Mouse (Mus musculus) intestine, embryonic 15.5 days (tissue): ENCODE measurements around the gene Prickle1. TPM values are rescaled to one million over a fixed set of nuclear protein-coding genes. Genes with fewer than 3 reads are reported as not detected.

Experiments
- ATAC-seq: fragments of 200-750 bp; cut with Nextera tagmentation; 2 replicates; pipeline ENCODE4 v1.8.0; 2017; ENCODE audit warnings: moderate TSS enrichment, moderate library complexity
- H3K27ac ChIP-seq: fragments of 300-500 bp; sonication (generic); 2 replicates; pipeline ENCODE4 v1.5.1; 2015; ENCODE audit warnings: mild to moderate bottlenecking, inconsistent platforms
- H3K27me3 ChIP-seq: fragments of 300-500 bp; sonication (generic); replicated peaks from 2 replicates; pipeline ENCODE4 v1.6.1; 2015; ENCODE audit warnings: inconsistent platforms
- H3K36me3 ChIP-seq: fragments of 300-500 bp; sonication (generic); 2 replicates; pipeline ENCODE4 v1.6.1; 2015; ENCODE audit warnings: inconsistent platforms
- H3K4me1 ChIP-seq: fragments of 300-500 bp; sonication (generic); replicated peaks from 2 replicates; pipeline ENCODE4 v1.6.1; 2015; ENCODE audit warnings: inconsistent platforms
- H3K4me2 ChIP-seq: fragments of 300-500 bp; sonication (generic); replicated peaks from 2 replicates; pipeline ENCODE4 v1.6.1; 2015; ENCODE audit warnings: mild to moderate bottlenecking, inconsistent platforms
- H3K4me3 ChIP-seq: fragments of 300-500 bp; sonication (generic); replicated peaks from 2 replicates; pipeline ENCODE4 v1.5.1; 2015; ENCODE audit warnings: inconsistent platforms
- H3K9ac ChIP-seq: fragments of 300-500 bp; sonication (generic); 2 replicates; pipeline ENCODE4 v1.6.1; 2015; ENCODE audit warnings: inconsistent platforms
- H3K9me3 ChIP-seq: fragments of 300-500 bp; sonication (generic); 2 replicates; pipeline ENCODE4 v1.6.1; 2016; ENCODE audit warnings: inconsistent platforms
- WGBS: fragments of 180-500 bp; shearing (Covaris S2); methylation state at CpG from one replicate; pipeline ENCODE4 v1.1.7; 2015; 5-methylcytosine and 5-hydroxymethylcytosine counted together
- polyA plus RNA-seq: library from polyadenylated mRNA; unstranded; fragments of >200 nt; fragmentation: Nextera tagmentation; extraction: Ambion mirVana; gene quantifications from 2 replicates; pipeline ENCODE4 v1.2.1, GENCODE M21; 2015

Gene Prickle1
- polyA plus RNA-seq, 1 experiment from 2014 or later: 23.7 TPM

GRCm38 (mm10) chr15:93515316-93515715, 80.4 kb downstream of the Prickle1 start:
- Histone ChIP-seq H3K4me3 (no peak overlapping the region), H3K4me1 (peaks cover 26% of the 10 kb centered on the region), H3K27ac (no peak overlapping the region), H3K9me3 (no peaks in the 10 kb centered on the region), H3K36me3 (no peaks in the 10 kb centered on the region), H3K9ac (no peak overlapping the region), H3K27me3 (no peaks in the 10 kb centered on the region), H3K4me2 (no peak overlapping the region)
- ATAC-seq: no peak
- 65% methylated on average over 9 of the region's 9 CpGs for WGBS

GRCm38 (mm10) chr15:93513939-93514341, 81.8 kb downstream of the Prickle1 start:
- peak; percentile 78 for ATAC-seq
- Histone ChIP-seq H3K36me3 (peaks cover 3% of the 10 kb centered on the region), H3K4me3 (no peak overlapping the region), H3K27me3 (no peaks in the 10 kb centered on the region), H3K4me1 (peaks cover 20% of the 10 kb centered on the region), H3K9ac (no peak overlapping the region), H3K4me2 (peak overlapping the region; percentile 46), H3K9me3 (no peaks in the 10 kb centered on the region), H3K27ac (no peak overlapping the region)
- WGBS: 20% methylated on average over 10 of the region's 10 CpGs

- no peak overlapping the region for H3K27ac ChIP-seq
- WGBS: 43% methylated on average over 9 of the region's 9 CpGs
- no peak overlapping the region for H3K4me3 ChIP-seq
- ATAC-seq: no peak
- H3K4me1 ChIP-seq: peaks cover 15% of the 10 kb centered on the region
- no peak overlapping the region for H3K9ac ChIP-seq
- H3K4me2 ChIP-seq: no peak overlapping the region
- H3K36me3 ChIP-seq: peaks cover 12% of the 10 kb centered on the region
- no peaks in the 10 kb centered on the region for H3K9me3 ChIP-seq
- no peaks in the 10 kb centered on the region for H3K27me3 ChIP-seq
Measured at GRCm38 (mm10) chr15:93512437-93512836, 83.3 kb downstream of the Prickle1 start.

DNA sequence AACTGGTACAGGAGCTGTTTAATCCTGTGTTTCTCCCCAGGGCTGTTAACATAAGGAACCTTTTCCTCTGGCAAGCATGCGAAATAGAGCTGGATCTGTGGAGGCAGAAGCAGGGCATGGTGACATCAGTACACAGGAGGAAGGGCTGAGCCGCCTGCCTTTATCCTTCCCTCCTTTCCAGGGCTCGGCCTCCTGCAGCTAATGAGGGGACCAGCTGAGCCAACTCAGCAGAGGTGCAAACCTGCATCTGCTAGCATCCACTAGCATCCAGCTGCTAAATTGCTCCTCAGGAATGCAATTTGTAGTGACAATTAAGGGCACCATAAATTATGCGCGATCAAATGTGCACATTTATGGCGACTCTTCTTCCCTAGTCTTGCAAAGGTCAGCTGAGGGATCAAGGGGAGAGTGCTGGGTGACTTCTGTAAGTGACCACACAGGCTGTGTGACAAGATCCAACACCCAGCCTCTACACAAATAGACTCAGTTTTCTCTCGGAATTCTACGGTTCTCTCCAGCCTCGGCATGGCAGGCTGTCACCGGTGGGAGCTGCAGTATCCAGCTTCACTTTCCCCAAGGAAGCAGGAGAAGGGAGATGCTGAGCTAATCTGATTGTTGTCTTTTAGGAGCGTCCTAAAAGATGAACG, 84.9 kb downstream of the Prickle1 start:
- 36% methylated on average over 12 of the region's 12 CpGs for WGBS
- H3K27ac ChIP-seq: no peak overlapping the region
- H3K4me1 ChIP-seq: peaks cover 12% of the 10 kb centered on the region
- no peaks in the 10 kb centered on the region for H3K27me3 ChIP-seq
- no peak overlapping the region for H3K4me2 ChIP-seq
- ATAC-seq: no peak
- no peak overlapping the region for H3K4me3 ChIP-seq
- H3K9ac ChIP-seq: no peak overlapping the region
- H3K9me3 ChIP-seq: no peaks in the 10 kb centered on the region
- peaks cover 21% of the 10 kb centered on the region for H3K36me3 ChIP-seq

- Histone ChIP-seq H3K27ac (no peak overlapping the region), H3K9ac (no peak overlapping the region), H3K36me3 (peaks cover 59% of the 10 kb centered on the region), H3K4me2 (no peak overlapping the region), H3K9me3 (no peaks in the 10 kb centered on the region), H3K4me3 (no peak overlapping the region), H3K4me1 (no peaks in the 10 kb centered on the region), H3K27me3 (no peaks in the 10 kb centered on the region)
- ATAC-seq: no peak
- 94% methylated on average over 17 of the region's 17 CpGs for WGBS
Measured at GRCm38 (mm10) chr15:93504808-93505207, 90.9 kb downstream of the Prickle1 start.

- peaks cover 59% of the 10 kb centered on the region for H3K36me3 ChIP-seq
- H3K9me3 ChIP-seq: no peaks in the 10 kb centered on the region
- 95% methylated on average over 35 of the region's 35 CpGs for WGBS
Measured at GRCm38 (mm10) chr15:93503201-93503745, 92.4 kb downstream of the Prickle1 start.

DNA sequence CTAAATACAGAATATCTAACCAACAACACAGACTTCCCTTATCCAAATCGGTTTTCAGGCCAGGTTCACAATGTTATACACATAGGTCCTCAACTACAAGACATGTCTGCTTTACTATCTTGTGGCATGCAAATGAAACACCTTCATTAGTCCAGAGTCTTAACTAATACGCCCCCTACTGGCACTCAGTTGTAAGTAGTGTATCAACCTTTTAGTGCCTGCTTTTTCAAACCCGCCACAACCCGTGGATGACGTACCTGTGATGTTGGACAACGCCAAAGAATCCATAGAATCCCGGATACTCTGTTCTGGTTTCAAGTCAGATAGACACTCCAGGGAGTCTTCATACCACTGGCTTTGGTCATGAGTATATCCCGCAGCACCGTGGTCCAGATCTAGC, 93.0 kb downstream of the Prickle1 start:
- peaks cover 57% of the 10 kb centered on the region for H3K36me3 ChIP-seq
- H3K27me3 ChIP-seq: no peaks in the 10 kb centered on the region
- no peak overlapping the region for H3K4me2 ChIP-seq
- H3K4me1 ChIP-seq: no peaks in the 10 kb centered on the region
- no peak overlapping the region for H3K9ac ChIP-seq
- H3K4me3 ChIP-seq: no peak overlapping the region
- H3K9me3 ChIP-seq: no peaks in the 10 kb centered on the region
- 94% methylated on average over 9 of the region's 9 CpGs for WGBS
- H3K27ac ChIP-seq: no peak overlapping the region
- ATAC-seq: no peak

More at GRCm38 (mm10) chr15:93503201-93503745, 92.4 kb downstream of the Prickle1 start:
- Histone ChIP-seq H3K27me3 (no peaks in the 10 kb centered on the region), H3K4me2 (no peak overlapping the region), H3K4me1 (no peaks in the 10 kb centered on the region), H3K9ac (no peak overlapping the region), H3K4me3 (no peak overlapping the region), H3K27ac (no peak overlapping the region)
- no peak for ATAC-seq

DNA sequence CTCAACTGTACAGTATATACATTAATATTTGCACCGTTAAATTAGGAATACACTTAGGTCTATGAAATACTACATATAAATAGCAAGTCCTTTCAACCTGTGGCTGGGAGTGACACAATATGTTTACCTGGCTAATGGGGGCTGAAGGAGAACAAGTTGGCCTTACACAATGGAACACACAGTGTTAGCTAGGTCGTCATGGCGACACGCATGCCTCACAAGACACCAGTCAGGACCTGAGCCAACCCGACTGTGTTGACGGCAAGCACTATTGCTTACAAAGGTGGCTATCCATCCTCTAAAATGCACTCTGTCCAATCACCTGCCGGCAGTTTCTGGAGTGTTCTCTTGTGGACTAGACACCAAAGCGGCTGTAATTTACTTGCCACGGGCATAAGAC, 95.8 kb downstream of the Prickle1 start:
- no peak overlapping the region for H3K4me3 ChIP-seq
- peaks cover 40% of the 10 kb centered on the region for H3K36me3 ChIP-seq
- H3K27me3 ChIP-seq: no peaks in the 10 kb centered on the region
- no peak for ATAC-seq
- no peaks in the 10 kb centered on the region for H3K9me3 ChIP-seq
- 77% methylated on average over 9 of the region's 9 CpGs for WGBS
- H3K9ac ChIP-seq: no peak overlapping the region
- H3K27ac ChIP-seq: no peak overlapping the region
- no peak overlapping the region for H3K4me2 ChIP-seq
- no peaks in the 10 kb centered on the region for H3K4me1 ChIP-seq

DNA sequence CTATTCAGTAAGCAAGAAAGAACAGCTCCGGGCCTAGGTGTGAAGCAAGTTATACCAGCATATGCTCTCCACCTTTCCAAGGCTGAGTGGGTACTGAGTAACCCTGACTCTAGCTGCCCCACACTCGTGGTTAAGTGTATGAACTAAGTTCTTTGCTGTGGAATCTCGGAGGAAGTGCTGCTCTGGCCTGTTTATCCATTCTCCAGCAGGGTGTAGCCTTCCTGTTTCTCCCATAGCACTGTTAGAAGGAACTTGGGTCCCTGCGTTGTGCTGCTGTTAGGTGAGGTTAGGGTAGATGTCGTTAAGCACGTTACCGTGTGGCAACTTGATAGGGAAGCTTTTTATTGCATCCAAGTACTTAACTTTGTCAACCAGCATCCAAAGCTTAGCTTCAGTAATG, 101.0 kb downstream of the Prickle1 start:
- Histone ChIP-seq H3K9me3 (no peaks in the 10 kb centered on the region), H3K36me3 (0 out of 2 replicates have a peak, but pooled peaks cover 8% of the 10 kb centered on the region), H3K4me2 (no peak overlapping the region), H3K4me1 (no peaks in the 10 kb centered on the region), H3K4me3 (no peak overlapping the region), H3K9ac (no peak overlapping the region), H3K27ac (no peak overlapping the region), H3K27me3 (no peaks in the 10 kb centered on the region)
- WGBS: 62% methylated on average over 7 of the region's 7 CpGs
- ATAC-seq: no peak

- Histone ChIP-seq H3K36me3 (0 out of 2 replicates have a peak, but pooled peaks cover 2% of the 10 kb centered on the region), H3K4me2 (no peak overlapping the region), H3K9me3 (no peaks in the 10 kb centered on the region), H3K4me1 (no peaks in the 10 kb centered on the region), H3K27me3 (no peaks in the 10 kb centered on the region), H3K9ac (no peak overlapping the region), H3K4me3 (no peak overlapping the region), H3K27ac (no peak overlapping the region)
- 90% methylated on average over 4 of the region's 4 CpGs for WGBS
- ATAC-seq: no peak
Measured at GRCm38 (mm10) chr15:93489597-93489996, 106.1 kb downstream of the Prickle1 start.

DNA sequence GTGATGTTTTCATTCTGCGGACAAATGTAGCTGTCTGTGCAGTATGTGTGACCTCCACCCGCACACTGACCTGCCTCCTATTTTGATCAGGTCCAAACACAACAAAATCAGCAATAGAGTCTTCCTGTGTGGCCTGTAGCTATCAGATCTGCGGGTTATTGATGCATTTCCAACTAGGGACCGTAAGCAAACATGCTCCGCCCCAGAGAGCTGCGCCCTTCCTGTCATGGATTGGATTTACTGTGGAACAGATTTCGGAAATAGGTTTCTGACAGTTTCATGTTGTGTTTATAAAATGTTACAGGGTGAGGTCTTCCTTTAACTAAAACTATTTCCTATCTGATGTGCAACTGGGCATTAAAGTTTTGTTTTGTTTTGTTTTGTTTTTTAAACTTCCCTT, 109.6 kb downstream of the Prickle1 start:
- WGBS: 66% methylated on average over 7 of the region's 7 CpGs
- no peak overlapping the region for H3K4me2 ChIP-seq

DNA sequence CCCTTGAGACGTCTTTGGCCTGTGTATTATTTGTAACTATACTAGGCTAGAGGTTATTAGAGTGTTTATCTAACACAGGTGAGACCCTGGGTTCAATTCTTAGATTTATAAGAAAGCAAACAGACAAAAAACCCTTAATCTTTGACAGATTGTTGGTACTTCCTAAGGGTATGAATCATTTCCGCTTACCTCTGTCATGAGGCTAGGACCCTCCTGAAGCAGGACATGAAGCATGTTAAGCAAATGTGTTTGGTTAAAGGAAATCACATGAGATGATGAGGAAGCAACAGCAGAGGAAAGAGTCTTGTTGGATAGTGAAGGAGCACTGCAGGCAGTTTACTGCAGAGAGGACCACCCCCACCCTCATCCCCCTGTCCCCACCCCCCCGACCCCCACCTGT, 110.4 kb downstream of the Prickle1 start:
- Histone ChIP-seq H3K4me1 (0 out of 2 replicates have a peak, but pooled peaks cover 5% of the 10 kb centered on the region), H3K9me3 (no peaks in the 10 kb centered on the region), H3K9ac (no peak overlapping the region), H3K4me3 (no peak overlapping the region), H3K4me2 (no peak overlapping the region), H3K27me3 (no peaks in the 10 kb centered on the region), H3K27ac (no peak overlapping the region), H3K36me3 (0 out of 2 replicates have a peak, but pooled peaks cover 2% of the 10 kb centered on the region)
- no peak for ATAC-seq
- WGBS: 69% methylated on average over 3 of the region's 3 CpGs

More for the DNA sequence above, 109.6 kb downstream of the Prickle1 start:
- no peak for ATAC-seq
- Histone ChIP-seq H3K4me3 (no peak overlapping the region), H3K27me3 (no peaks in the 10 kb centered on the region), H3K27ac (no peak overlapping the region), H3K9me3 (no peaks in the 10 kb centered on the region), H3K4me1 (0 out of 2 replicates have a peak, but pooled peaks cover 5% of the 10 kb centered on the region), H3K36me3 (0 out of 2 replicates have a peak, but pooled peaks cover 2% of the 10 kb centered on the region), H3K9ac (no peak overlapping the region)

- ATAC-seq: no peak
- Histone ChIP-seq H3K27ac (no peak overlapping the region), H3K4me3 (no peak overlapping the region), H3K9ac (no peak overlapping the region), H3K4me2 (no peak overlapping the region), H3K27me3 (no peaks in the 10 kb centered on the region), H3K36me3 (no peaks in the 10 kb centered on the region), H3K4me1 (0 out of 2 replicates have a peak, but pooled peaks cover 5% of the 10 kb centered on the region), H3K9me3 (no peaks in the 10 kb centered on the region)
- WGBS: 46% methylated on average over 7 of the region's 7 CpGs
Measured at GRCm38 (mm10) chr15:93484261-93484710, 111.4 kb downstream of the Prickle1 start.
